Mouse (Mus musculus) induced T-regulatory cell, adult 2 months (primary cell): ENCODE results near the gene Rps11.

Experiments
- DNase-seq: peaks from one replicate; pipeline ENCODE4 v3.0.0-alpha.2; 2012; ENCODE audit warnings: low read depth

The Rps11 gene

DNA sequence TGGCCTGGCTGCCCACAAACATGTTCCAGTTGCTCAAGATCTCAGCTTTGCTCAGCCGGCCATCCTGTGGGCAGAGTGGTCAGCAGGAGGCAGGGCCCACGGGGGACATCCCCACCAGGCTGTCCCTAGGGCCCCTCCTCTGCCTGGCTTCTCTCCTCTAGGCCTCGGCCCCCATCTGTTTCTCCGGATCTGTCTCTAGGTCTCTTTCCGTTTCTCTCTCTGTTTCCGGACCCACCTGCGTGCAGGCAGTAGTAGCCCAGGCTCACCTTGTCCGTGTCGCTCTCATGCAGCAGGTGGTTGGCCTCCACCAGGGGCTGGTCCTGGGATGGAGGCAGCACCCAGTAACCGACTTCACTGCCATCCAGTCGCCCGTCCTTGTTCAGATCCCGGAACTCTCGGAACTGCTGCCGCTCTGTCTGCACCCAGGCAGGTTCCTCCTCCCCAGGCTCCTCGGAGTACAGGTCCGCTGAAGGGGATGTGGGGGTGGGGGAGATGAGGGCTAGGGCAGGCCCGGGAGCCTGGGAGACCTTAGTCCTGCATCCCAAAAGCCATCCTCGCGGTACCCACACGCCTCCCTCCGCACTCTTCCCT, 40.8 kb downstream of the Rps11 start:
- no peak for DNase-seq

DNA sequence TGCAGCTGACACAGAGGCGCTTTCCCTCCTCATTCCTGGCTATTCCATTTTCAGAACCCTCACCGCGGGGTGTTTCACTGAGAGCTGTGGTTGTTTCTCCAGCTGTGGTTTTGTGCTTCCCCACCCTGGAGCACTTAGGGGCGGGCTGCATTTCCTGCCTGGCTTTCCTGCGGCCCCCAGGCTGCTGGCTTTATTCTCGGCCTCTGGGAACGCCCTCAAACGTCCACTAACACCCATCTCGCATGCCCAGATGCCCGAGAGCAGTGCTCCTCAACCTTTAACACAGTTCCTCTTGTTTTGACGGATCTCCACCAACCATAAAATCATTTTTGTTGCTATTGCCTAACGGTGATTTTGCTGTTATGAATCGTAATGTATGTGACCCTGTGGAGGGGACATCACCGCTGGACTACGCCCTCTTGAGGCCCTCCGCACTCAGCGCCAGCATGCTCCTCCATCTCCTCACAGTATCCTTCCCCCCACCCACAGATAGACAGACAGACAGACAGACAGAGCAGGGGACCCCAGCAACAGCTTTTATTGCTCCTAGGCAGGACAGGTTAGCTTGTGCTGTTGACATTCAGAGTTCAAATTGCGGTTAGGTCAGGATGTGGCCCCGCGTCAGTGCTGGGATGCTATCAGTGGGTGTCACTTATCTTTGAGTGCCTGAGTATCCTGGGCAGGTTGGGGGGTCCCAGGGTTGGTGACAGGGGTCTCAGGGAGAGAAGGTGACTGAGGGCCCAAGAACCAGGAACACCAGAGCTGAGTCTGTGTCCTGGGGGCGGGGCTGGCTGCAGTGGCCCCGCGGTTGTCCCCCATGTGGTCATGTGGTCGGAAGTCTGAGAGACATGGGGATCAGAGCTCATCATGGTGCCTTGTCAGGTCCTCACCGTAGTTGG, 41.6 kb downstream of the Rps11 start:
- DNase-seq: peak; percentile 84

DNA sequence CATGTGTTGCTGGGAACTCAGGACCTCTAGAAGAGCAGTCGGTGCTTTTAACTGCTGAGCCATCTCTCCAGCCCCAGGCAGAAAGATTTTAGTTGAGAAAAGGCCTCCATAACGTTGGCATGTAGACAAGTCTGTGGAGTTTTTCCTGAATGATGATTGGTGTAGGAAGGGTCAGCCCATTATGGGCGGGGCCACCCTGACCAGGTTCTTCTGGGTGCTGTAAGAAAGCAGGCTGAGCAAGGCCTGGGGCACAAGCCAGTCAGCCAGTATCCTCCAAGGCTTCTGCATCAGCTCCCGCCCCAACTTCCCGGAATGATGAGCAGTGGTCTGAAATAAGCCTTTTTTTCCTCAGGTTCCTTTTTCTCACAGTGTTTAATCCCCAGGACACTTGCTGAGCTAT, 43.2 kb downstream of the Rps11 start:
- DNase-seq: peak; percentile 17

DNA sequence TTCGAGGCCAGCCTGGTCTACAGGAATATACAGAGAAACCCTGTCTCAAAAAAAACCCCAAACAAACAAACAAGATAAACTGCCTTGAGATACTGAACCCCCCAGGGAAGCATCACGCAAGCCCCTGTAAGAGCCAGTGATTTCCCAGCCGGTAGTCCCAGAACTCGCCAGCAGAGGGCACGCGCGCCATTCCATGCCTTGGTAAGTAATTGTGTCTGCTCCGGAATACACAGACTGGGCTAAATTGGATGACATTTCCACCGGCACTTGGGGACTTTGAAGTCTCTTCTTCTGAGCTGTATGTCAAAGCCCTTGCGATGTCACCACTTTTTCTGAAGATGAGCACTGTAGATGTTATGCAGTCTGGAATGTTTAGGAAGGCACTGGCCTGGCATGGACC, 44.4 kb downstream of the Rps11 start:
- peak; percentile 93 for DNase-seq

DNA sequence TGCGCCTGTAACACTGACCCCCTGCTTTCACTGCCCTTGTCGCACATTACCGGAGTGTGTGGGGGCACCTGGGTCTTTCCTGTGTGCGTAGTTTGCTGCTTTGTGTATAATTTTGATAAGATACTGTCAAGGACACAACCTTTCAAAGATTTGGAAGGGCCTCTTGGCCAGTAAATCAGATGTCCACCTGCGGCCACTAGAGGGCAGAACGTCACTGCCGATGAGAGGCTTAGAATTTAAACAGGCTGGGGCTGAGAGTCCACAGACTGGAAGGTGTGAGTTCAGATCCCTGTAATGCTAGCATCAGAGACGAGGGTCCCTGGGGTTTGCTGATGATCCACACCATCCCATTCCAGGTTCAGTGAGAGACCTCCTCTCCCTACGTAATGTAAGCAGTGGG, 45.7 kb downstream of the Rps11 start:
- peak; percentile 85 for DNase-seq

DNA sequence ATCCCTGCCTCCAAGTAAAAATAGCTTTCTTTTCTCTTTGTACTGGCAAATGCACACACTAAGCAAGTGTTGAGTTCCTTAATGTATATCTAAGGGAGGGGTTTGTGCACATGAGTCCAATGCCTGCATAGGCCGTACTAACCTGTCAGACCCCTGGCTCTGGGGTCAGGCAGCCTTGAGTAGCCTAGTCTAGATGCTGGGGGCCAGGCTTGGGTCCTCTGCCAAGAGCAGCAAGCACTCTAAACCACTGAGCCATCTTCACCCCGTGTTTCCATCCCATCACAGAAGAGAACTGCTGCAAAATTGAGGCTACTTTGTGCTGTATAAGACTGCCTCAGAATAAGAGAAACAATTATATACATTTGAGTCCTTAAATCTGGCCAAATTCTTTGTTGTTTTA, 46.4 kb downstream of the Rps11 start:
- no peak for DNase-seq

DNA sequence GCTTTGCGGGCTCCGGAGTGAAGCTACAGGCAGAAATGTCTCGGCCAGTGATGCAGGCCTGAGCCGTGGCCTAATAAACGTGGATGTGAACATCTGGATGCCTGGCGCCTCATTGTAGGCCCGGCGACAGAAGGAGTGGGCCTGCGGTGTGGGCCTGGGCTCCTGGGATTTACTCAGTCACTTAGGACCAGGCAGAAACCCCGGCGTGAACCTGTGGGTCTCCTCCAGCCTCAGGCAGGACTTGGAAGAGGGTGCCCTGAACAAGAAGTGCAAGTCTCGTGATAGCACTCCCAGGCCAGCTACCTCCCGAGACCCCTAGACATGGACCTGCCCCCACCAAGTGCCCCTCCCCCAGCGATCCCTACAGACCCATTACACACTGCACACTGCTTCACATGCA, 46.9 kb downstream of the Rps11 start:
- DNase-seq: no peak

DNA sequence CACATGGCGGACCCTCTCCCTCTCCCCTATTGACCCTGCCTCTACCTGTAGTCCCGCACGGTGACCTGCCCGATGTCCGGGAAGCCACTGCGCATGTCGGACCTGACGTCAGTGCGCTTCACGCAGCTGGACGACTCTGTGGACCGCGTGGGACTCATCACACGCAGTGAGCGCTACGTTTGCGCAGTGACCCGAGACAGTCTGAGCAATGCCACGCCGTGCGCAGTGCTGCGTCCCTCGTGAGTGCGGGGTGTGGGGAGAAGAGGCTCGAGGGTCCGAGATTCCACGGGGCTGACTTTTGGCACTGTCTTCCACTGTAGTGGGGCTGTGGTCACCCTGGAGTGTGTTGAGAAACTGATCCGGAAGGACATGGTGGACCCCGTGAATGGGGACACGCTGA, 47.7 kb downstream of the Rps11 start:
- no peak for DNase-seq

DNA sequence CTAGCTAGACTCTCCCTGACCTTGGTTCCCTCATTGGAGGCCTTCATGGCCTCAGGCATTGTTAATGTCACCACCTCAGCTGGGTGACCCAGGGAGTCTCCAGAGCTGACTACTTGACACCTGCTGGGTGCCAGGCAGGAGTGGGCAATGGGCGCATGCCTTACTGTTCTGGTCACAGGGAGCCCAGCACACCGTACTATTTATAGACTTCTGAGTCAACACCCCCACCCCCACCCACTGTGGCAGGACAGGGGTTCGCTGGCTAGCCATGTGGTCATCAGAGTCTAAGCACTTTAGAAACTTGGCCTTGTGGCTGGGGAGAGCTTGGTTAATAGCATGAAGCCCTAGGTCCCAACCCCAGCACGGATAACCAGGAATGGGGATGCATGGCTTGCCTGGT, 48.8 kb downstream of the Rps11 start:
- no peak for DNase-seq

DNA sequence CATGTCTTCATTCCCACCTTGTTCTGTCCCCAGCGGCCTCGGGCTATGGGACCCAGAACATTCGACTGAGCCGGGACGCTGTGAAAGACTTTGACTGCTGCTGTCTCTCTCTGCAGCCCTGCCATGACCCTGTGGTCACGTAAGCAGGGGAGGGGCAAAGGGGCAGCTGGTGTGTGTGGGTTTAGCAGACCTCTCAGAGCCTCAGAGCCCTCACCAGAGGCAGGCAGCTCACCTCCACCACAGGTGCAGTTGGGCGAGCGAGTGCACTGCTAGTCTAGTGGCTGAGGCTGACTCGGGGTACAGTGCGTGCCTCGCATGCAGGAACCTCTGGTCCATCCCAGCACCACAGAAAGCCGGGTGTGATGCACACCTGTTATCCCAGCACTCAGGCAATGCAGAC, 50.3 kb downstream of the Rps11 start:
- no peak for DNase-seq

DNA sequence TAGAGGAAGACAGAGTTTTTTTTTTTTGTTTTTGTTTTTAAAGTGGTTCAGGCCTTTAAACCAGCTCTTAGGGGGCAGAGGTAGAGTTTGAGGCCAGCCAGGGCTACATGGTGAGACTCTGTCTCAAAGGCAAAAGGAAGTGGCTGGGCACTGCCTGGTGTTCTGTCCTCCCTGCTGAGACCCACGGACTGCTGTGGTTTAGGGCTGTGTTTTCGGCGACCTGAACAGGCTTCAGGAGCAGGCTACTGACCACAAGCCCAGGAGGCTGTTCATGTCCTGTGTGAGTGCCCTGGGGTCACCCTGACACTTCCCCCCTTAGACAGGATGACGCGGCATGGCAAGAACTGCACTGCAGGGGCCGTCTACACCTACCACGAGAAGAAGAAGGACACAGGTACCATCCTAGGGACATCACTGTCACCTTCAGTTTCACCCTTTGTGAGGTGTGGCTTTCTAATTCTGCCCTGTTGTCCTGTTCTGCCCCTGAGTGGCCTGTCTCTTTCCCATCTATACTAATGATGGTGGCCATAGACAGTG, 51.0 kb downstream of the Rps11 start:
- no peak for DNase-seq
